Mouse (Mus musculus) midbrain, embryonic 16.5 days (tissue): Measurements from ENCODE around the gene Tm2d3. TPM values are rescaled to one million over a fixed set of nuclear protein-coding genes. Genes with fewer than 3 reads are reported as not detected.
A peak's percentile ranks its signal among the peaks of the same experiment; 100 is the strongest.

Experiments
- ATAC-seq: fragments of 200-750 bp; cut with Nextera tagmentation; 2 replicates; pipeline ENCODE4 v1.8.0; 2017; ENCODE audit warnings: moderate TSS enrichment
- H3K27ac ChIP-seq: fragments of 300-500 bp; sonication (generic); 2 replicates; pipeline ENCODE4 v1.5.1; 2014; ENCODE audit warnings: mild to moderate bottlenecking, low read length, mixed read lengths
- H3K27me3 ChIP-seq: fragments of 300-500 bp; sonication (generic); 2 replicates; pipeline ENCODE4 v1.6.1; 2014; ENCODE audit warnings: low read depth, low read length, mixed read lengths; ENCODE audit not compliant: control insufficient read depth, insufficient read depth
- H3K36me3 ChIP-seq: fragments of 300-500 bp; sonication (generic); 2 replicates; pipeline ENCODE4 v1.6.1; 2014; ENCODE audit warnings: mild to moderate bottlenecking, low read length, moderate library complexity, mixed read lengths; ENCODE audit not compliant: control insufficient read depth, insufficient read depth
- H3K4me1 ChIP-seq: fragments of 300-500 bp; sonication (generic); 2 replicates; pipeline ENCODE4 v1.6.1; 2014; ENCODE audit warnings: mild to moderate bottlenecking, low read length, mixed read lengths; ENCODE audit not compliant: control insufficient read depth, insufficient read depth
- H3K4me2 ChIP-seq: fragments of 300-500 bp; sonication (generic); 2 replicates; pipeline ENCODE4 v1.6.1; 2014; ENCODE audit warnings: mild to moderate bottlenecking, low read length, mixed read lengths
- H3K4me3 ChIP-seq: fragments of 300-500 bp; sonication (generic); 2 replicates; pipeline ENCODE4 v1.5.1; 2014; ENCODE audit warnings: low read depth, mild to moderate bottlenecking, low read length, moderate library complexity, mixed read lengths
- H3K9ac ChIP-seq: fragments of 300-500 bp; sonication (generic); 2 replicates; pipeline ENCODE4 v1.6.1; 2014; ENCODE audit warnings: low read depth, low read length, mixed read lengths
- H3K9me3 ChIP-seq: fragments of 300-500 bp; sonication (generic); replicated peaks from 2 replicates; pipeline ENCODE4 v1.6.1; 2014; ENCODE audit warnings: mild to moderate bottlenecking, low read length, mixed read lengths; ENCODE audit not compliant: control insufficient read depth, poor library complexity, severe bottlenecking
- WGBS: fragments of 180-500 bp; shearing (Covaris S2); extraction: QIAGEN DNeasy Blood & Tissue Kit; methylation state at CpG from one replicate; pipeline ENCODE4 v1.1.7; 2014; 5-methylcytosine and 5-hydroxymethylcytosine counted together
- polyA plus RNA-seq: library from polyadenylated mRNA; unstranded; fragments of >200 nt; fragmentation: Nextera tagmentation; extraction: Ambion mirVana; gene quantifications from 2 replicates; pipeline ENCODE4 v1.2.1, GENCODE M21; 2015

Tm2d3 gene
- 85.6 and 89.8 TPM in 2 replicates for polyA plus RNA-seq

DNA sequence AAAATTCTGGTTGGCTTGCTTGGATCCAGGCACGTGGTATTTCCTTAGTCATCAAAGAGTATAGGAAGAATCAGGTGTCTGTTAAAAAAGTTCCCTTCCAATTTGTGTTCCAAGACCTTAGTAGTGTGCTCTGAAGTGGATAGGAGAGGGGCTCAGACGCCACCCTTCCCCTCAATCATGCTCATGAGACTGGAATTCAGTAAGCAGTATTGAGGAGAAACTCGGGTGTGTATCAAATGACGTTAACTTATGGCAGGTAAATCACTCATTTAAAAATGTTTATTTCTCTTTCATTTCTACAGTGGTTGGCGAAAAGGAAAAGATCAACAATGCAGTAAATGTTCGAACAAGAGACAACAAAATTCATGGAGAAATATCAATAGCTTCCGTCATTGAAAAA is at the start of gene Tm2d3:
Tm2d3 (plus strand) TSS at position 301 of the 400 bp plus-strand sequence.
- H3K9me3 ChIP-seq, result no peaks in the 10 kb centered on the region
- no peak within 1 kb of the TSS for H3K4me2 ChIP-seq
- H3K36me3 ChIP-seq, result peaks cover 5% of the 10 kb centered on the region; the same call in 1 of the 2 replicates
- H3K27me3 ChIP-seq, result no peaks in the 10 kb centered on the region
- 91% methylated on average over 7 of the region's 7 CpGs for WGBS
- no peak within 1 kb of the TSS for H3K27ac ChIP-seq
- no peak within 1 kb of the TSS for H3K9ac ChIP-seq
- peaks cover 12% of the 10 kb centered on the region for H3K4me1 ChIP-seq
- no peak for ATAC-seq
- no peak within 1 kb of the TSS for H3K4me3 ChIP-seq

- Histone ChIP-seq H3K4me1 (peaks cover 3% of the 10 kb centered on the region; the same call in 1 of the 2 replicates), H3K4me2 (no peak overlapping the region), H3K9ac (no peak overlapping the region), H3K27ac (no peak overlapping the region), H3K9me3 (no peaks in the 10 kb centered on the region), H3K36me3 (no peaks in the 10 kb centered on the region; the same call in 1 of the 2 replicates), H3K27me3 (no peaks in the 10 kb centered on the region; the same call in 1 of the 2 replicates), H3K4me3 (no peak overlapping the region)
- no peak for ATAC-seq
- 70% methylated on average over 6 of the region's 6 CpGs for WGBS
Measured at GRCm38 (mm10) chr7:65642371-65643304, 48.3 kb upstream of the Tm2d3 start.

GRCm38 (mm10) chr7:65643861-65644421 is 47.0 kb upstream of the Tm2d3 start:
- Histone ChIP-seq H3K27me3 (no peaks in the 10 kb centered on the region; the same call in 1 of the 2 replicates), H3K27ac (peak overlapping the region; percentile 39; the same call in 1 of the 2 replicates), H3K9ac (peak overlapping the region; percentile 53), H3K36me3 (peaks cover 7% of the 10 kb centered on the region; the same call in 1 of the 2 replicates), H3K4me3 (peak overlapping the region; percentile 69), H3K9me3 (no peaks in the 10 kb centered on the region), H3K4me2 (peak overlapping the region; percentile 72), H3K4me1 (peaks cover 3% of the 10 kb centered on the region; the same call in 1 of the 2 replicates)
- WGBS, result 27% methylated on average over 6 of the region's 6 CpGs
- ATAC-seq, result peak; percentile 26

DNA sequence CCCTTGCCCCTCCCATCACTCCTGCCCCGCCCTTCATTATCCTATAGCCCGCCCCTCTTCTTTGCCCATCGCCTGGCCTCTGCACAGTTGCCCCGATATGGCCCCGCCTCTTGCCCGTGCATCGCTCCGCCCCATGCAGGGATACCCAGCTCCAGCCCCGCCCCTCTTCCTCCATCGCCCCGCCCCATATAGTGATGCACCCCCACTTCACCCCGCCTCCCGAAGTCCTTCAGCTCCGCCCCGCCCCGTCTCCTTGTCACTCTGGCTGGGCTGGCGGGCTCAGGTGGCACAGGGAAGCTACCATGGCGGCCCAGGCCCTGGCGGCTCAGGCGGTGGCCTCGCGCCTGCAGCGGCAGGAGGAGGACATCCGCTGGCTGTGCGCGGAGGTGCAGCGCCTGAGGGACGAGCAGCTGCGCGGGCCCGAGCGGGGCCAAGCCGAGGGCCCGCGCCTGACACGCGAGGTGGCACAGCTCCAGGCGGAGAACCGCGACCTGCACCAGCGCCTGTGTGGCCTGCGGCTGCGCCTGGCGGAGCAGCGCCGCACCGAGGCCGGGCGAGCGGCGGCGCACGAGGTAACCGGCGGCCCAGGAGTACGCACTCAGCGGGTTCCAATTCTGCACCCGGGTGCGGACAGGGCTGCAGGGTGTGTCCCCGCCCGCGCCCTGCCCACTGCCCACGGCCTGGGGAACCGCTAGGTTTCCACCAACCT is 46.2 kb upstream of the Tm2d3 start, which contains the start of gene Tarsl2:
Tarsl2 (plus strand) TSS at position 256 of the 709 bp plus-strand sequence.
- Histone ChIP-seq H3K27ac (peak within 1 kb of the TSS; percentile 86), H3K4me1 (peaks cover 3% of the 10 kb centered on the region; the same call in 1 of the 2 replicates), H3K4me2 (peak within 1 kb of the TSS; percentile 72), H3K9ac (peak within 1 kb of the TSS; percentile 83), H3K27me3 (no peaks in the 10 kb centered on the region; the same call in 1 of the 2 replicates), H3K4me3 (peak within 1 kb of the TSS; percentile 69), H3K36me3 (peaks cover 14% of the 10 kb centered on the region; the same call in 1 of the 2 replicates), H3K9me3 (no peaks in the 10 kb centered on the region)
- WGBS, result under 1% methylated on average over 62 of the region's 64 CpGs
- ATAC-seq, result peak; percentile 96

GRCm38 (mm10) chr7:65645996-65646395 is 45.0 kb upstream of the Tm2d3 start:
- H3K4me1 ChIP-seq, result peaks cover 3% of the 10 kb centered on the region; the same call in 1 of the 2 replicates
- 91% methylated on average over 8 of the region's 8 CpGs for WGBS

DNA sequence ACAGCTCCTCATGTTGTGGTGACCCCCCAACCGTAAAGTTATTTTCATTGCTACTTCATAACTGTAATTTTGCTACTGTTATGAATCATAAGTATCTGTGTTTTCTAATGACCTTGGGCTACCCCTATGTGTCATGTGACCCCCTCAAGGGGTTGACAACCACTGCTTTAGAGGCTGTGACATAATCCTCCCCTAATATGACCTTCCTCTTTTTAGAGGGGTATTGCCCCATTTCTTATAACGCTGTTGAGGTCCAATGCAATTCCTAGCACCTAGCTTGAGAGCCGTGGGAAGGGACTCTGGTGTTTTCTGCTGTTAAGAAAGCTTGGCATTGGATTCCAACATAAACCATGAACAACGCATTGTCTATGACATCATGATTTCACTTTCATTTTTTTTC is 40.3 kb upstream of the Tm2d3 start:
- Histone ChIP-seq H3K4me3 (no peak overlapping the region), H3K9me3 (no peaks in the 10 kb centered on the region), H3K4me2 (no peak overlapping the region), H3K36me3 (peaks cover 32% of the 10 kb centered on the region), H3K9ac (no peak overlapping the region), H3K27ac (no peak overlapping the region), H3K4me1 (no peaks in the 10 kb centered on the region), H3K27me3 (no peaks in the 10 kb centered on the region)
- 93% methylated on average over 4 of the region's 4 CpGs for WGBS
- ATAC-seq, result no peak

More at GRCm38 (mm10) chr7:65645996-65646395, 45.0 kb upstream of the Tm2d3 start:
- Histone ChIP-seq H3K27me3 (no peaks in the 10 kb centered on the region; the same call in 1 of the 2 replicates), H3K9me3 (no peaks in the 10 kb centered on the region), H3K4me3 (no peak overlapping the region), H3K9ac (no peak overlapping the region), H3K4me2 (no peak overlapping the region; the same call in 1 of the 2 replicates), H3K36me3 (peaks cover 18% of the 10 kb centered on the region; the same call in 1 of the 2 replicates), H3K27ac (no peak overlapping the region)
- ATAC-seq, result no peak

DNA sequence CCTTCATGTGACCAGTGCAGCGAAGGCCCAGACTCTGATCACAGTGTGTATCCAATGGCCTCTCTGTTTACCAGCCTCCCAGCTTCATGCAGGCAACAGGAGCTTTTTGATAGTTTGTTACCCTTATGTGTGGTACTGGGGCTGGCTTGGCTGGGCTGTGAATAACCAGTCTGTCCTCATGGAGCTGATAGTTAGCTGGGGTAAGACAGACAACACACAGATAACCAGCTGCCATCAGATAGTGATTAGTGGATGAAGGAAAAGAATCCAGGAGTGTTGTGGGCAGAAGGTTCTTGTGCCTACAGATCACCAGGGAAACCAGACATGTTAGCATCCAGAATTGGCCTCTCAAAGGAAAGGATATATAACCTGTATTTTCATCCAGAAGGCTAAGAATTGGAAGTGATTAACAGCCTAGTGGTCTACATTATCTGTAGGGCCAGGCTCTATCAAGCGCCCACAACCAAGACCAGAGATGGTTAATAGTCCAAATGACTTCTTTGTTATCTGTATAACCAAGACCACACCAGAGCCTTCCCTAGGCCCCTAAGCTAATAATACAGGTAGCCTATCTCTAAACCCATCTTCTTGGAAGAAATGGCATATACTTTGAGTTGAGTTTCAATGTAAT is 33.4 kb upstream of the Tm2d3 start:
- Histone ChIP-seq H3K9me3 (no peaks in the 10 kb centered on the region), H3K36me3 (peaks cover 13% of the 10 kb centered on the region), H3K4me1 (no peaks in the 10 kb centered on the region), H3K27ac (no peak overlapping the region), H3K27me3 (no peaks in the 10 kb centered on the region), H3K4me3 (no peak overlapping the region), H3K4me2 (no peak overlapping the region), H3K9ac (no peak overlapping the region)
- no peak for ATAC-seq
- 94% methylated on average over 2 of the region's 2 CpGs for WGBS

GRCm38 (mm10) chr7:65663225-65663790 is 27.7 kb upstream of the Tm2d3 start:
- WGBS, result 86% methylated on average over 11 of the region's 11 CpGs
- H3K9me3 ChIP-seq, result no peaks in the 10 kb centered on the region
- no peaks in the 10 kb centered on the region for H3K27me3 ChIP-seq

More at GRCm38 (mm10) chr7:65663225-65663790, 27.7 kb upstream of the Tm2d3 start:
- no peak overlapping the region for H3K4me2 ChIP-seq
- no peak overlapping the region for H3K9ac ChIP-seq
- no peak overlapping the region for H3K27ac ChIP-seq
- H3K4me3 ChIP-seq, result no peak overlapping the region
- H3K36me3 ChIP-seq, result peaks cover 16% of the 10 kb centered on the region; the same call in 1 of the 2 replicates
- no peaks in the 10 kb centered on the region for H3K4me1 ChIP-seq
- no peak for ATAC-seq
